Mouse (Mus musculus) E14TG2a.4 (cell line): ENCODE data around the gene Mcm7.

Experiments used
- CTCF ChIP-seq: conservative IDR thresholded peaks from 2 replicates; pipeline ENCODE4 v1.5.1; 2014; ENCODE audit warnings: low read length
- NANOG ChIP-seq: IDR thresholded peaks from 2 replicates; pipeline ENCODE4 v1.6.1; 2014; ENCODE audit warnings: borderline replicate concordance, low read length, mixed read lengths
- POU5F1 ChIP-seq: IDR thresholded peaks from 2 replicates; pipeline ENCODE4 v1.6.1; 2014; ENCODE audit warnings: low read length, borderline replicate concordance

GRCm38 (mm10) chr5:138207873-138208272 lies 35.7 kb upstream of the Mcm7 start:
- TF ChIP-seq POU5F1 (no peak), CTCF (no peak), NANOG (no peak)
